Mouse (Mus musculus) adipocyte (in vitro differentiated cells): ENCODE data around the gene Col15a1.

ENCODE experiments used
- DNase-seq: peaks from one replicate; pipeline ENCODE4 v3.0.0-alpha.2; 2016; ENCODE audit warnings: low spot score

The Col15a1 gene

DNA sequence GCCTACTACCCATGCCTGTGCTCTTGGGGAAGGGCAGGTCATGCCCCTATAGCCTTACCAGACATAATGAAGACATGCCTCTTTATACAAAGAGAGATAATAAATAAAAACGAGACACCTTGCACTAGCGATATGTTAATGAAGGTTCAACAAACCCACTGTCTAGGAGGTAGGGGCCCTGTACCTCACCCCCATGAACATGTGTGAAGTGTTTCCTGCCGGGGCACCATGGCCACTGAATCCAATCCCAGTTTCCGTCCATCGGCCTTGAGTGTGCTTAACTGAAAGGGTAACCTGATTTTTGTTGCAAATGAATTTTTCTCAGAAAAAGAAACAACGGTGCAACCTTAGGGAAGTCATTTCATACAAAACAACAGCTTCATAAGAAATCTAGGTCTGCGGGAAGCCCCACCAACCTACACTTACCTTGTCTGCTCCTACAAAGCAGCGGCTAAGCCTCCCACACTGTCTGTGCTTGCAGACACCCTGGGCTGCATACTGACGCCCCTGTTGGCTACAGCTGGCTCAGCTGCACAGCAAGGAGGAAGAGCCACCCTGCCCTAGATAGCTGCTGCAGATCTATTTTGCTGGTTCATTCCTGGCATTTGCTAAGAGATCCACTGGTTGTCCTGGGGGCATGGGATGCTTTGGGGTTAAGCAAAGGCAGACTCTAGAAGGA is 64.6 kb downstream of the Col15a1 start:
- DNase-seq, result no peak

DNA sequence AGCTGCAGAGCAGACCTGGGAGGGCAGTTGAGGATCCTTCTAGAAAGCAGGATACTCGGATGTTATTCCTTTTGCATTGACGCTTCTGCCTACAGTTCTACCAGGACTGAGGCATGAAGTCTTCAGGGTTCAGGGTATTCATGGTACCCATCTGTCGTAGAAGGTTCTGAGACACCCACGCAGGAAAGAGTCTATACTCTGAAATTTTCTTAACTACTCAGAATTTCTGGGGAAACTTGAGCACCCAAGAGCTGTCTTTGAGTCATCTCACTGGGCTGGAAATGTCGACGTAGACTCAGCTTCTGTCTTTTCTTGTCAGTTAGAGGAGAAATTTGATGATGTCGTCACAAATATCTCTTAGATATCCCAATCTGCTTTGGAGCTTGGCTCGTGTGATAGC is 65.8 kb downstream of the Col15a1 start:
- DNase-seq, result no peak

GRCm38 (mm10) chr4:47274911-47275310 is 67.0 kb downstream of the Col15a1 start:
- DNase-seq, result no peak

DNA sequence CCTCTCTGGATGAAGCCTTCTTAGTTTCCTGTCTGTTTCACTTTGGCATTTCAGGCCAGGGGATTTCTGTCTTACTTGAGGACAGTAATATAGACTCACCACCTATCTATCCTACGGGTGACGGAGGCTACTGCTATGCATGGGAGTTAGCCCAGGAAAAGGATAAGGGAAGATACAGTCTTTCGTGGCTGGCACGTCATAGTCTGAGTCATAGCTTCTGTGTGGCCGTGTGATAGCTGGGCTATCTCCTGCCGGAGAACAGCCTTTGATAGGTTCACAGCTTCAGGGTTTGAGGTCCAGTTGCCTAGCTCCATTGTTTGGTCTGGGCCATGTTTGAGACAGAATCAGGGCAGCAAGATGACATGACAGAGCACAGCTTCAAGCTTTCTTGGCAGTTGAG is 70.4 kb downstream of the Col15a1 start:
- DNase-seq, result no peak

GRCm38 (mm10) chr4:47279085-47279707 is 71.2 kb downstream of the Col15a1 start:
- DNase-seq, result no peak

- no peak for DNase-seq
Measured at GRCm38 (mm10) chr4:47280126-47280525, 72.2 kb downstream of the Col15a1 start.

GRCm38 (mm10) chr4:47281920-47282682 is 74.1 kb downstream of the Col15a1 start:
- no peak for DNase-seq

DNA sequence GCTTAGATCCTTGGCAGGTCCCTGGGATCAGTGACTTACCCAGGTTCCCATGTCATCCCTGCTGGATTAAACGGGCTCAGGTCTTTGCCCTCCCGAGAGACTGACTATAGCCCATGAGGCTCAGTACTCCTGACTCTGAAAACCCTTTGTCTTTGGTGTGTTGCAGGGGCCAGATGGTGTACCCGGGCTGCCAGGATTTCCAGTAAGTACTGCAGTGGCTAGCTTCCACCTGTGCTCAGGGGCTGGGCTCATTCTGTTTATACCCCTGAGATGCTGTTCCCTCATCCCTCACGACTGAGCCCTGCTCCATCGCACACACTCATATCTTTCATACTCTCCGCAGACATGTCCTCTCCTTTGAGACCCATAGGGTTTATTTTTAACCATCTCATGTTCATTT is 76.3 kb downstream of the Col15a1 start:
- DNase-seq, result no peak

GRCm38 (mm10) chr4:47284874-47285273 is 76.9 kb downstream of the Col15a1 start:
- no peak for DNase-seq

DNA sequence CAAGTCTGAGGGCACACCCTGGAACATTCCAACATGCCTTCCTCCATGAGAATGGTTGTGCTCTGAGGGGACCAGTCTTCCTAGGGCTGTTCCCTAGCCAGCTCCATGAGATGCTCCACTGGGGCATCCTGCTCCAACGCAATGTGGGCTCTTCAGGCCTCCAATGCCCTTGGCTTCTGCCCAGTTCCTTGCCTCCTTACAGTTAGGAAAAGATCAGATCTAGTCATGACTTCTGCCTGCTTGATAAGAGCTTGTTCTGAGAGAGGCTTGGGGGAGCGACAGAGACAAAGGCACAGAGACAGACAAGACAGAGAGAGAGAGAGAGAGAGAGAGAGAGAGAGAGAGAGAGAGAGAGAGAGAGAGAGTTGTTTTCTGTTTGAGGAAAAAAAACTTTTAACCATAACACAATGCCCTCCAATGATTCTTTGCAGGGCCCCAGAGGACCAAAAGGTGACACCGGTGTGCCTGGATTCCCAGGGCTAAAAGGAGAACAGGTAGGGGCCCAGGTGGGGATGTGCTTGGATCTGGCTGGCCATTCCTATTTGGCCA is 78.7 kb downstream of the Col15a1 start:
- DNase-seq, result no peak

GRCm38 (mm10) chr4:47287468-47287867 is 79.5 kb downstream of the Col15a1 start:
- DNase-seq, result no peak

DNA sequence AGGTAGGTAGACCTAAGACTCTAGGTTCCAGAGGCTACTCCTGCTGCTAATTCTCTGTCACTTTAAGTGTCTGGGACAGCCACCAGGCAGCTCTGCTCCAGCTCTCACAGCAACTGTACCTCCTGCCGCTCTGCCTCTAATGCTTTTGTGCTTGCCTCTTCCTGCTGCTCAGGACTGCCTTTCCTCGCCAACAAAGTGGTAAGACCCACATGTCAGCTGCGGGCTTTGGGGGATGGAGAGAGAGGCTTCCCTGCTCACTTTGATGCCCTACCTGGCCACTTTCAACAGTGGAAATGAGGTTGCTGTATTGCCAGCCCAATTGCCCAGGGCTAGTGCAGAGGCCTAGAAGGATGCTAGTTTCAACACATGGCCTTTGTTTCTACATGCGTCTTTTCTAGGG is 80.3 kb downstream of the Col15a1 start:
- DNase-seq, result no peak

DNA sequence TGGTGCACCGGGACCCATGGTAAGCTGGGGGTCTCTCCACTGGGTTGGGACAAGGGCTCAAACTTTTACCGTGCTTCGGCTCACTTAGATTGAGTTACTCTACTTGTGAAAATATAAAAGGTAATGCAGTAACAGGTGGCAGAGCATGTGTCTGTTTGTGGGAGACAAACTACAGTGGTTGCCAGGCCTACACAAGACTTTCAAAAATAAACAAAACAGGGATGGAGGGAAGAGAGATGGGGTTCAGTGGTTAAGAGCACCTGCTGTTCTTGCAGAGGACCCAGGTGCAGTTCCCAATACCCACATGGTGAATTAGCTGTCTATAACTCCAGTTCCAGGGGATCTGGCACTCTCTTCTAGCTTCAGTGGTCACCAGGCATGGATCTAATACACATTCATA is 81.6 kb downstream of the Col15a1 start:
- DNase-seq, result no peak

DNA sequence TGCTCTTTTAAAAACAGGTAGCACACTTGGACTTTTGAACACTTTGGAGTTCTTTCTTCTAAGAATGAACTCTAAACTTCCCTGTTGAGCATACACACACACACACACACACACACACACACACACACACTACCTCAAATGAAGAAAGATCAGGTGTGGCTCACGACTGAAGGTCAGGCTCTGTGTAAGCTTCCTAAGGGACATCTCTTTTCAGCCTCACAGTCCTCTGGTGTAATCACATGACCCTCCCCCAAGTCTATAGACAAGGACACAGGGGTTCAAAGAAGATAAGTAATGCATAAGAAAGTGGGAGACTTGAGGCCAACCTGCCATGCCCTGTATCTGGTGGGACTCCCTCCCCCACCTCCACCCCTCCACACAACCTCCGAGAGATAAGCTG is 82.5 kb downstream of the Col15a1 start:
- DNase-seq, result no peak

DNA sequence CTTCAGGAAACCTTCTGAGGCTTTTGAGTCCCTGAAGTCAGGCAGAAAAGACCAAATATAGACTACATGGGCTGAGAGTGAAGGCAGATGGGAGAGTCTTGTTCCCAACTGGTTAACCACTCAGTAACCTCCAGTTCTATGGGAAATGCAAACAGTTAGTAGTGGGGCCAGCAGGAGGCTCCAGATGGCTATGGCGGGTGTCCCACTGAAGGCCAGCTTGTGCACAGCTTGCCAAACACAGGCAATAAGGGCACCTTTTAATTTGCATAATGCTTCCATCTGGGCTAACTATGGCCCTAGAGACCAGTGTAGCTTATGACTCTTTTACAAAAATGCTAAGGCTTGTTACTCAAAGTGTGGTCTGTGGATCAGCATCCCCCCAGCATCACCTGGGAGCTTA is 83.1 kb downstream of the Col15a1 start:
- no peak for DNase-seq

DNA sequence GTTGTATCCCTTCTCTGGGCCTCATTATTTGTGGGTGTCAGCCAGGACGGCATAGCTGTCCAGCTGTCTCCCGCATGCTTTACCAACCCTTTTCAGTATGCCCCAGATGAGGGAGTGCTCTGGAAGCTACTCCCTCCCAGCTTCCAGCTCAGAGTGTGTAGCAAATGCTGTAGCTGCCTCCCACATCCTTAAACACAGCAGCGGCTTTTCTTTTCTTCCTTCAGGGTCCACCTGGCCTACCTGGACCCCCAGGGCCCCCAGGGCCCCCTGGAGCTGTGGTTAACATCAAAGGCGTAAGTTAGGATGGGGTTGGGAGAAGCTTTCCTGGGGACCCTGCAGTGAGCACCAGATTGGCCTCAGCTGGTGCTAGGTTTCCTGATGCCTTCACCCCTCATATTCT is 85.0 kb downstream of the Col15a1 start:
- no peak for DNase-seq

- DNase-seq, result peak; percentile 74
Measured at GRCm38 (mm10) chr4:47293771-47294543, 86.0 kb downstream of the Col15a1 start.

DNA sequence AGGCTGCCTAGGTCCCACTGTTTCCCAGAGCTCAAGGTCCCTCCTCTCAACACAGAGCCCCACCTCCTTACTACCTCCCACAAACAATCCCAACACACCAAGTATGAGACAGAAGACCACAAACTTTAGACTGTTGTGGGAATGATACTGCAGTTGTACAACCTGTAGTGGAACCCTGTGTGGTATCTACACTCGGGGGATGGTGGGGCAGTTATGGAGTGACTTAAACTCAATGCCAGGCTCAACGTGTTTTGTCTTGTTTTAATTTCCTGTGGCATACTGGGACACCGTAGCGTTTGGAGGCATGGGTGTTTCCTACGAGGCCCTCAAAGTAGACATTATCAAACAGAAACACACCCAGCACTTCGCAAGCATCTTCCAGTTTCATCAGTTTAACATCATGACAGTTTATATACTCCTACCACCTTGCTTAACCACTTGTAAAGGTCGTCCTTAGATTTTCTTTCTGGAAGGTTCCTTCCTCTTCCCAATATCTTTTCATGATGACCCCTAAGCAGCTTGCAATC is 86.6 kb downstream of the Col15a1 start:
- no peak for DNase-seq

DNA sequence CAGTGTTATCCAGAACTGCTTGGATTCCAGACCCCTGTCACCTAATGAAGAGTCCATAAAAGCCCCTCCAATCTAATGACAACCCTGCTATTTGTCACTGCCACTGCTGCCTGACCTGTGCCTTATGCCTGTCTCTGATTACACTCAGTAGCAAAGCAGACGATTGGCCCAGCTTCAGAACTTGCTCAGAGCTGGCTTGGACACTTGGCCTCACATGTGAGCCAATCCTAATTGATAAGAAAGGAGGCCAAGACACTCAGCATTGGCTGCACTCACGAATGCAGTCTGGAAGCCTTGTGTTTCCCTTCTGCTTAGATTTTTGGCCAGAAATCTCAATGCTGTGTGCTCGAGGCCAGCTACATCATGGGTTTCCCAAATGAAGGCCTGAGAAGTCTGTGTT is 87.6 kb downstream of the Col15a1 start:
- DNase-seq, result peak; percentile 53

- DNase-seq, result no peak
Measured at GRCm38 (mm10) chr4:47300701-47301100, 92.7 kb downstream of the Col15a1 start.

DNA sequence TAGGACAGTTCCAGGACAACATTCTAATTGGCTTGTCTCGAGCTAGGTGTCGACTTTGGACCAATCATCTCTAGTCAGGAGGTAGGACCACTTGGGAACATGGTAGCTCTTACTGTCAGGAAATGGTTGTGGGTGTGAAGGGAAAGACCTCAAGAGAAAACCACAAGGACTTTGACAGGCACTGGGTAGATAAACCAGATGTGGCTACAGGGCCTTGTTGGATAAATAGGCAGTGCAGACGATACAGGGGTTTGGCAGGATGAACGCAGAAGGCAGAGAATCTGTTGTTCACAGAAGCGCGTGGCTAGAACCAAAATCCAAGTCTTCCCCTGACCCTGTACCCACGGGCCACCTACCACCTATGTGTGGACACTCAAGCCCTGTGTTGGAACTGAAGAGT is 94.6 kb downstream of the Col15a1 start:
- DNase-seq, result no peak
